Mouse (Mus musculus): ENCODE results near the gene Otub2.

Gene Otub2

DNA sequence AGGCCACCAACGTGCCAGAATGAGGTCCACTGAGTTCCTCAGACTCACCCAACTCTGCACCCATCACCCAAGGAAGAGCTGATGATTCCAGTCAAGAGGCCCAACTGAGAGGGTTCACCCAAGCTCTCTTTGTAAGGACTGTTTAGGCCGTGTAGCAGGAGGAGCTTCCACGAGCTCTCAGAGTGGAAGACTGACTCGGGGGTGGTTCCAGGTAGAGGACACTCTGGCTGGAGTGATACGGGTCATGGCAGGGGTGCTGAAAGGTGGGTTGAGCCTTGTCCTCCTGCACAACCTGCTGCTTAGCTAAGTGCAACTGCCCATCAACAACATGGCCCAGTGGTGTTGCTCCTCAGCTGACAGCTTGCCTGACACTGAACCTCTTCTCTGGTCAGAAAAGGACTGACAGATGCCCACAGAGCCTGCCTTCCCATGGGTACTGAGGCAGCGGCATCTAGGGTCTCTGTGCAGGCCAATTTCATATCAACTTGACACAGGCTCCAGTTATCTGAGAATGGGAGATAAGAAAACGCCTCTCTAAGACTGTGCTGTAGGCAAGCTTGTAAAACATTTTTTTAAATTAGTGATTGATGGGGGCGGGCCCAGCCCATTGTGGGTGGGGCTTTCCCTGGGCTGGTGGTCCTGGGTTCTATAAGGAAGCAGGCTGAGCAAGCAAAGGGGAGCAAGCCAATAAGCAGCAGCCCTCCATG lies 14.8 kb upstream of the Otub2 start:
- no peak for DNase-seq

DNA sequence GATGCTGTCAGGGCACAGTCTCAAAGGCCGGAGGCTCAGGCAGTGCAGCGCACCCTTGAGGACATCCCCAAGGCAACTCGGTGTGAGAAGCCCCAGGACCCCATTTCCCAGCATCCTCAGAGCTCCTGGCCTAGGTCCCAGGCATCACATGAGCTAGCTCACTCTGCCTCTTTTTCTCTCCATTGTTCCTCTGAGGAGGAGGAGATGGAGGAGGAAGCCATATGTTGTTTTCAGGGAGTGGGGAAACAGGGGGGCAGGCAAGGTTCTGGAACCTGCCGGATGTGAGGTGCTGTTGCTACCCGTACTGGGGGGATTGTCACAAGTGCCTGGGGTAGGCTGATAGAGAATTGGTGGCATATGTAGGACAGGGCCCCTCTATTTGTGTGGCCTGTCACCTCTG lies 12.4 kb upstream of the Otub2 start:
- no peak for DNase-seq

DNA sequence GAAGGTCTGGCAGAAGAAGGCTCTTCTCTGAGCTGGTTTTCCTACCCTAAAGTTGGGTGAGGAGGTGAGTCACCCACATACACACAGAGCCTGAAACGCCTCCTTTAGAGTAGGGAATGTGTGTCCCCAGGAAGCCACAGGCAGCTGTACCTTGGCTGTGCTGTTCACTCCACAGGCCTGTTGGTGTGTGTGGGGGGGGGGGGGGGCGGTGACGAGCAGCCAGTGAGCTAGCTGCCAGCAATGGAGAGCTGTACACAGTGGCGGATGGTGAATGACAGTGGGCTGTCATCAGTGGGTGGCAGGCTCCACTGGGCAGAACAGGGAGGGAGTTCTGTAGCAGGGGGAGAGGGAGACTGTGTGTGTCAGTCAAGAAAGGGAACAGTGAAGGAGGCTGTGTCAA lies 11.7 kb upstream of the Otub2 start:
- no peak for DNase-seq

DNA sequence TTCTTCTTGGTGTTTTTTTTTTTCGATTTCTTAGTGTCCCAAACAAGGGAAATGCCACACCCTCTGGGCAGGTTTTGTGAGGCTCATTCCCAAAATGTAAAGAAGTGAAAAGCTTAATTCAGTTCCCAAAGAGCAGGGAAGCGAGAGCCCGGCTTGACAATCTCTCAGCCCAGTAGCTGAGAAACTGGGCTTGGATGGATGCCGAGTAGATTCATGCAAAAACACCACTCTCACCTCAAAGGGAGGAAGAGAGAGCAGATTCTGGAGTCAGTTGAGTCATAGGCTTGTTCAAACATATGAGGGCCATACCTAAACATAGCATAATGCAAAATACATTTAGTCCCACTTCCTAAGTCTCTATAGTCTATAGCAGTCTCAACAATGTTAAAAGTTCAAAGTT lies 8.3 kb upstream of the Otub2 start:
- DNase-seq, result no peak

DNA sequence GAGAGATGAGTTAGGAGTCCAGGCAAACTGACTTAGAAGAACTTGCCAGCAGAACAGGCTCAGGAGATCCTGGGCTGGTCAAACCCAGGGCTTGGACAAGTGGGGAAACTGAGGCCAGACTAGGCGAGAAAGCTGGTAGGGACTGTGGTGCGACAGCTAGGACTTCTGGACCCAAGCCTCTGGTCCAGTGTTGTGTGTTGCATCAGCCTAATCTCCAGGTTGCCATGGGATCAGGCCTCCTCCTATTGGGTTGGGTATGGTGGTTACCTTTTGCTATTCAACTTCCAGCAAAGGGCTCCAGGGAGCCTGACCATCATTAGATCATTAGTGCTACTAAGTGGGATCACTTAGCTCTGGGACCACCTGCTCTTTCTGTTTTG lies 856 bp downstream of the Otub2 start:
- no peak for DNase-seq

DNA sequence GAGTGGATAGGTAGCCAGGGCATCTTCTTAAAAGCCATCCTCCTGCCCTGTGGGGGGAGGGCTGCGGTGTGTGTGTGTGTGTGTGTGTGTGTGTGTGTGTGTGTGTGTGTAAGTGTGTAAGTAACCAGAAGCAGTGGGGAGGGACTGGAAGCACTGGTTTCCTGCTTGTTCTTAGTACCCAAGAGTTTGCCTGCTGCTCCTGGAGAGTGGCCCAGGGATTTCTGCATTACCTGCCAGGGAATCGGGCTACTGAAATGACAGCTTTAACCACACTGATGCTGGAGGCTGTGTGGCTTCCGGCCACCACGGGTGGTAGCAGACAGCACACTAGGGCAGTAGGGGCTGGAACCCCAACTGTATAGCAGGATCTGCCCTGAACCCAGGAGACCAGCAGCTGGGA lies 1.5 kb downstream of the Otub2 start:
- DNase-seq, result no peak

DNA sequence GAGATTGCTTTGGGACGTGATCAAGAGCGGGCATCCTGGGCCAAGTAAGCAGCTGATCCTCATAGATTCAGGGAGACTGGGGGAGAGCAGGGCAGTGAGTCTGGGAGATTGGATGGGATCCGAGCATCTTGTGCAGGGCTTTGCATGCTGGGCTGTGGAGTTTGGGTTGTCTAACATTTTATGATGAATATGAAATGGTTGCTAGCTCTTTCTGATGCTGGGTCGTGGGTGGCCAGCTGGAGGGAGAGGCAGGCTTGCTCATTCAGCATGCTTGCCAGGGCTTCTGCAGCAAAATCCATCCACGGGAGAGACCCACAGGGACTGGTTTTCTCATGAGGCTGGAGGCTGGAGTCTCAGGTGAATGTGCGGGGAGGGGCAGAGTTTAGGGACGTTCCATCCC lies 2.6 kb downstream of the Otub2 start:
- no peak for DNase-seq

DNA sequence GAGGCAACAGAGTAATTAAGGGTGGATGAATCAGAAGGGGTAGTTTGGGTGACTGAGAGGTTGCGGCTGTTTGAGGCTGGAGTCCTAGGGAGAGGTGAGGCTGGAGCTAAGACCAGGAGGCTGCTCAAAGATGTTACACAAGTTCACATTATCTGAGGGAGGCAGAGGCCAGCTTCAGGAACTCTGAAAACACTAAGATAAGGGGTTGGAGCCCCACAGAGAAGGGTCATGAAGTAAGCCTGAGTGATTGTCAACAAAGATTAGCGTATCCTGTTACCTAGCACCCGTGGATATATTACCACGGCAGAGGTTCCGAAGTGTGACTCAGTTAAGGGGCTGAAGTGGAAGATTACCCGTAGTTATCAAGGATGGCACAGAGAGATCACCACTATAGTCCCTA lies 5.0 kb downstream of the Otub2 start:
- DNase-seq, result no peak

DNA sequence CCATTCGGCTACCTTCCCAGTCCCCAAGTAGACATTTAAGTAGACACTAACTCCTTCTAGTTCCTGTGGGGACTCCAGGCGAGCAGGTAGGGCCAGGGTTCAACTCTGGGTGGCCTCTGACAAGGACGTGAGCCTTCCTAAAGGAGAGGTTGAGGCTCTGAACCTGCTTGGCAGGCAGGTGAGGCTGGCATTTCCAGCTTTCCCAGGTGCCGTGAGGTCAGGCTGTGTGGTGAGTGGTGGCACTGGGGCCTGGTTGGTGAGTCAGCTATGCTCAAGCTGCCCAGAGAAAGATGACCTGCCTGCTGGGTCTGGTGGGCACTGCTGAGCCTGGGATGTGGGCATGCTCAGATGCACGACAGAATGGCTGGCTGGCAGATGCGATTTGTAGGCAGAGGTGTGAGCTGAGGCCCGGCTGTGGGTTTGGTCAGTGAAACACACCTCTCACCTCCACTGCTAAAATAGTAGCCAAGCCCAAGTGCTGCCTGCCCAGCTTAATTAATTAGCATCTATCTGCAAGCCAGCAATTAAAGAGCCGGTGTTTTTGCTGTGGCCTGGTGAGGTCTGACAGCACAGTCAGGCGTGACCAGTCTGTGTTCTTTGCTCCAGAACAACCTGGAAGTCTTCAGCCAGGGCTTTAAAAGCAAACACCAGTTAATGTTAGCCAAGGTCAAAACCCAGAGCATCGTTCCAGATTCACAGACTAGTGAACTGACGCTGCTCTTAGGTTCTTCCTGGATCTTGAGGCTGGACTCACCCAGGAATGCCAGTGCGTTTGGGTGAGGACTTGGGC lies 7.2 kb downstream of the Otub2 start:
- peak; percentile 81 for DNase-seq

DNA sequence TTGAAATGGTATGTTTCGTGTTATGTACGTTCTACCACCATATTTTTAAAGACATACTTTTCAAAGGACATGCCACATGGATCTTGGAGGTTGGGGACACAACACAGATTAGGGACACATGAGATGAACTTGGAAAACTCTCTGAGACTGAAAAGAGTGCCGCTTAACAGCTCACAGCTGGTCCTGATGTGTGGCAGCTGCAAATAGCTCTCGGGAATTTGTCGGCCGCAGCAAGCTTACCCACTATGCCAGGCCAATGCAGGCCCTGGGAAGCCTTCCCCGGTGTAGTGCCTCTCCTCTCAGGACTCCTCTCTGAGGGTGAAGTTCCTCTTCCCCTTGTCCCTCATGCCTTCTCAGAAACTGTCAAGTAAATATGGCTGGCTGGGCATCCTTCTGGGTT lies 8.3 kb downstream of the Otub2 start:
- no peak for DNase-seq

DNA sequence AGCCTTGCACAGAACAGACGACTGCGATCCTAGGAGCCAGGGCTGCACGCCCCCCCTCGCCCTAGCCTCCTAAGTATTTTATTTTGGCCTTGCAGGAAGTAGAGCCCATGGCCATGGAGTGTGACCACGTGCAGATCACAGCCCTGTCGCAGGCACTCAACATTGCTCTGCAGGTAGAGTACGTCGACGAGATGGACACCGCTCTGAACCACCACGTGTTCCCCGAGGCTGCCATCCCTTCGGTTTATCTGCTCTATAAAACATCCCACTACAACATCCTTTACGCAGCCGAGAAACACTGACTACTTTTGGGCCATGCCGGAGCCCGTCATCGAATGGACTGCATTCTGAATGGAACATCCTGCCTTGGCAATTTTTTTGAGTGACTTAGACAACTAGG lies 15.6 kb downstream of the Otub2 start:
- no peak for DNase-seq

DNA sequence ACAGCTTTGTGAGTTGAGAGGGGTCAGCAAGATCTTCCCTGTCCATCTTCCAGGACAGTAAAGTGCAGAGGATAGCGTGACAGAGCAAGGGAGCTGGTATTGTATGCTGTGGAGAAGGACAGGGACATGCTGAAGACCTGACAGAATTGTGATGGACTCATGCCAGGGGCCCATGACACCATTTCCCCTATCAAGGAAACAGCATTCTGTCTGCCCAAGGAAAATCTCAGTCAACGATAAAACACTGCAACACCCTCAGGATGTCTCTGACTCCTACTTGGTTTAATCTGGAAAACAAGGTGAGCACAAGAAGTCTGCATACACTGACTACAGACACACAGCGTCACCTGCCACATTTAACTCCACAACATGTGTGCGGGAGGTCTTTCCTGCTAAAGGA lies 19.2 kb downstream of the Otub2 start, which contains the start of gene 9330161L09Rik:
Gene 9330161L09Rik (minus strand): TSS at position 101 of the 400 bp plus-strand sequence.
- DNase-seq, result no peak

DNA sequence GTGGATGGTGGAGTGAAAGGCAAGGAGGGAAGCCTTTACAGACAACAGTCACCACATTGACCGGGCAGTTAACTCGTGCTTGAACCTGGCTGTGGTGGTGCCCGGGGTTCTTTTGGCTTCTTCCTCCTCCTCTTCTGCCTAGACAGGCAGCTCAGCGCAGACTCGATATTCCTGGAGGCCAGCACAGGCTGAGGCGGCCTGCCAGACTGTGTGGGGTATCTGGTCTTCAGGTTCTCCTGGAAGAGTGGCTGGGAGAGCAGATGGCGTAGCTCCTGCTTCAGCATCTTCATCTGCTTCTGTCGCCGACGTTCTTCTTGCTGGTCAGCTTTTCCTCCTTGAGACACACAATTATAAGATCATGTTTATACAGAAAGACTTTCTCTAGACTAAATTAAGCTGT lies 19.7 kb downstream of the Otub2 start:
- DNase-seq, result no peak

DNA sequence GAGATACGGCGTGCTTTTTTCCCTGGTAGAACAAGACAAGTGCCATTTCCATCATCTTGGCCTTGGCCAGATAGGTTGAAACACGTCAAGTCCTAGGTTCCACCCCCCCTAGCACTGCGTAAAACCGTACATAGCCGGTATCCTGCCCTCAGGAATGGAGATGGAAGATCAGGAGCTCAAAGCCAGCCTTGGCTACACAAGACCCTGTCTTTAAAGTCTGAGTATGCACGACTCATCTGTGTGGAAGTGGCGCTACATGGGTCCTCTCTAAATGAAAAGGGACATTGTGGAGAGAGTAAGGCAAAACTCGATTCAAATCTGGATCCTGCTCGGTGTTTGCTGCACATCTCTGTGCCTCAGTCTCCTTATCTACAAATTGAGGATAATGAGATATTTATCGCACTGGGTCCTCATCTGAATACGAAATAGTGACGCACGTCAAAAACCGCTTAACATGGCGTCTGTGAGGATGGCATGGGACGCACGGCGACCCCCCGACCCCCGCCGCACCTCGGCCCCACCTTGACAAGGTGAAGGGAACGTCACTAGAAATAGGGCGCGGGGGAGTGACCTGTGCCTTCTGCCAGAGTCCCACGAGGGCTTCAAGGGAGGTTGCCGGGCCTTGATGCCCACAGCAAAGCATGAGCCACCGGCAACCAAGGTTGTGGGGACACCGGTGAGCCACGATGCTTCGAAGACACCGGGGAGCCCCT lies 36.7 kb downstream of the Otub2 start:
- DNase-seq, result no peak

DNA sequence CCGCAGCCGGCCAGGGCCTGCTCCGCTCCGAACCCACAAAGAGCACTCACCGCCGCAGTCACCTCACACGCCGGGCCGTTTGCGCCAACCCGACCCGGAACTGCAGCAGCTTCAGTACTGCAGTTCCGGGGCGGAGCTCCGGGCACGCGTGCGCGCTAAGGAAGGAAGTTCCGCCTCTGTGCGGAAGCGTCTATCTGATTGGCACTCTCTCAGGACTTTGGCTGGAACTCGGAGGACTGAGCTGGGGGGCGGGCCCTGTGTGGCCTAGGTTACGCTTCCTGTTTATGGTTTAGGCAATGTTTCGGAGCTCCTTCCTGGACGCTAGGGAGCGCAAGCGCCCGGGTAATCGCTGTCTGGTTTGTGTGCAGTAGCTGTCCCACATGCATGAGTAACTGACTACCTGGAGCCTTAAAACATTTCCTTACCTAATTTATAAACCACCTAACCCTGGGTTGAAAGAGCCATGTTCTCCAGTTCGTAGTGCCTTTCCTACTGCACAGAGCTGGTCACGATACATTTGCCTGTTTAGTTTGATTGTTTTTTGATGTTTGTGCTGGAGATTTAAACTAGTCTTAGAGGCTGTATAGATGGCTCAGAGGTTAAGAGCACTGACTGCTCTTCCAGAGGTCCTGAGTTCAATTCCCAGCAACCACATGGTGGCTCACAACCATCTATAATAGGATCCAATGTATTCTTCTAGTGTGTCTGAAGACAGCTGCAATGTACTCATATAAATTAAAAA lies 37.4 kb downstream of the Otub2 start, which contains the start of gene Ddx24:
Gene Ddx24 (minus strand): TSS at position 102 of the 742 bp plus-strand sequence.
- peak; percentile 100 for DNase-seq

DNA sequence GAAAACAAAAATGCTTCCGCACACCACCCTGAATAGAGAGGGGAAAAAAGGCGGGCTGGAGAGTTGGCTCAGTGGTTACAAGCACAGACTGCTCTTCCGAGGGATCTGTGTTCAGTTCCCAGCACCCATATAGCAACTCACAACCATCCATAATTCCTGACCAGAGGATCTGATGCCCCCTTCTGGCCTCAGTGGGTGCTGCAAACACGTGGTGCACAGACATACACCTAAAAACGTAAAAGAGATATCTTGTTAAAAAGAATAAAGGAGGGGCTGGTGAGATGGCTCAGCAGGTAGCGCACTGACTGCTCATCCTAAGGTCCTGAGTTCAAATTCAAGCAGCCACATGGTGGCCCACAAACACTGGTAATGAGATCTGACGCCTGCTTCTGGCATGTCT lies 38.2 kb downstream of the Otub2 start:
- no peak for DNase-seq

DNA sequence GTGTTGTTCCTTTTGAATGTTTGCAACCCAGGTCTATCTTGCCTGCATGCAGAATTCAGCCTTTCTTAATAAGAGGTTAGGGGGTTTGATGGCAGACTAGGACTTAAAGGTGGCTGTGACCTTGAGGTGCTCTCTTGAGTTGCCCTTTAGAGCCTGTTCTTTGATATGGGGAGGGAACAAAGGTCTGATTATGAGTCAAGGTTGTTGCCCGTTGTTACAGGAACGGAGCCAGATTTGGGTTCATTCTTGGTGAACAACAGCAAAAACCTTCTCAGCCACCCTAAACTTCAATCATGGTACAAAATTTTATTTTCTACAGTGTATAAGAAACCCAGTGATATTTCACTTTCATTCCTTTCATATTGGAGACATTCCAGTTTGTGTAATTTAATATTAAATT lies 44.9 kb downstream of the Otub2 start:
- DNase-seq, result peak; percentile 32

DNA sequence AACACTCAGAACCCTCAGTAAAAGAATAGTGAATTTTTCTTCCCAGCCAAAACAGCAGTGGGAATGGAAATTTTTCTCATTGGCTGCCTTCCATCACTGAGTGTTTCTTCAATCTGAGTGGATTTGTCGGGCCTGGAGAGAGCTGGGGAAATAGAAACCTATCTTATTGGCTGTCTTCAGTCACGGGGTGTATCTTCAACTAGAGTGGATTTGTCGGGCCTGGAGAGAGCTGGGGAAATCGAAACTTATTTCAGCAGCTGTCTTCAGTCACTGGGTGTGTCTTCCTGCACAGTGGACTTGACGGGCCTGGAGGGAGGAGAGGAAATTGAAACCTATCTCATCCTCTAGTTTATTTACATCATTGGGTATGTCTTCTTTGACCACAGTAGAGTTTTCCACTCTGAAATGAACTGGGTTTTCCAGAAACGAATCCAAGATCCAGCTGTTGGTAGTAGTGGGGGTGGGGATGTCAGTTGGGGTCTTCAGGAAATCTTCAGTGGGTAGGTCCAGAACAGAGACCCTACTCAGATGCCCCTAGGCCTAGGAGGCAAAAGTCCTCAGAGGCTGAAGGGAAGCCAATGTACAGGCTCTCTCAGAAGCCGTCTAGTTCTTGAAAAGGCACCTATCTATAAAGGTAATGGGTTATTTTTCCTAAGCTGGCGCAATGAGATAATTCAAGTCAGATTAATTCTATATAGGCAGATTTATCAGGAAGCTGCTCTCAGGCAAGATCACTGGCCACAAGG lies 45.7 kb downstream of the Otub2 start, which contains the start of gene Ifi27:
Gene Ifi27 (plus strand): TSS at position 226 of the 746 bp plus-strand sequence.
- DNase-seq, result peak; percentile 93

DNA sequence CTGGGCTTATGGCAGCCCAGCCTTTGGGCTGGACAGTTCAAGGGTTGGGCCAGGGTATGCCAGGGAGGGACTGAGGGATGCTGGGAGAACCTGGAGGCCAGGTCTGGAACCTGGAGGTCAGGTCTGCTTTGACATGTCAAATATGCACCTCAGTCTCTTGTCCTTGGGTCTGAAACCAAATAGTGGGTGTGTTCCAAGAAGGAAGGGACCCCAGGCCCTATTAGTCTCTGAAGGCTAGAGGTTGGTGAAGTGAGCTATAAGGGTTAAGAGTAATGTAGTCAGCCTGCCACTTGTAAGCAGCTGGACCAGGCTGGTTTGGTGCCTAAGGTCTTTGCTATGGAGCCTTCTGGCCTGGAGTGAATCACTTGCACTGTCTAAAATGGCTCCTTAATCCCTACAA lies 46.4 kb downstream of the Otub2 start:
- no peak for DNase-seq

DNA sequence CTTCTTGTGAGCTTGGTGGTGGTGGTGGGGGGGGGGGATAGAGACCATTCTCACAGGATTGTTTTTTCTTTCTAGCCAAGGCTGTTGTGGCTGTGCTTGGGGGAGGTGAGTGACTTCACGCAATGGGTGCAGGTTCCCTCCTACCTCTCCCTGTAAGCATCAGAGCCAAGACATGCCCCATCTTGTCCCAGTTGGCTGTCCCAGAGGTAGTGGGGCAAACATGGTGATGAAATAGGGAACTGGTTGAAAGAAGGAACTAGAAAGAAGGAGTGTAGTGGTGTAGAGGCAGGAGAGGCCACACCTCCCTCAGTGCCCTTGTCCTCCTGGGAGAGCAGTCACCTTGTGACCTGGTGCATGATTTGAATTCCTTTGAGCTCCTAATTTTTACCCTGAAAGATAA lies 49.1 kb downstream of the Otub2 start:
- DNase-seq, result no peak

DNA sequence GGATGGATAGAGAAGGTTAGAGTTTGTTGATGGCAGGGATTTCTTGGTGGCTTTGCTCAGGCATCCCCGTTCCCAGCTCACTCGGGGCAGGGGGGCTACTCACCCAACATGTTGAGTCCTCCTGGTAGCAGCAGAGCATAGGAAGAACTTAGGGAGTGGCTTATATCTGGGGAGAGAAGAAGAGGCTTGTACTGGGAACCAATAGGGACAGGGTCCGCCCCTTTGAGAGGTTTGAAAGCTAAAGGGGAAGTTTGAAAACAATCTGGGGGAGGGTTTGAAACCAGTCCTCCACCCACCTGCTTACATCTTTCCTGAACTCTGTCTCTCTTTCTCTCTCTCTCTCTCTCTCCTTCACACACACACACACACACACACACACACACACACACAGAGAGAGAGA lies 55.0 kb downstream of the Otub2 start, which contains the start of gene Ifi27l2a:
Gene Ifi27l2a (minus strand): TSS at position 157 of the 400 bp plus-strand sequence.
- DNase-seq, result peak; percentile 3

DNA sequence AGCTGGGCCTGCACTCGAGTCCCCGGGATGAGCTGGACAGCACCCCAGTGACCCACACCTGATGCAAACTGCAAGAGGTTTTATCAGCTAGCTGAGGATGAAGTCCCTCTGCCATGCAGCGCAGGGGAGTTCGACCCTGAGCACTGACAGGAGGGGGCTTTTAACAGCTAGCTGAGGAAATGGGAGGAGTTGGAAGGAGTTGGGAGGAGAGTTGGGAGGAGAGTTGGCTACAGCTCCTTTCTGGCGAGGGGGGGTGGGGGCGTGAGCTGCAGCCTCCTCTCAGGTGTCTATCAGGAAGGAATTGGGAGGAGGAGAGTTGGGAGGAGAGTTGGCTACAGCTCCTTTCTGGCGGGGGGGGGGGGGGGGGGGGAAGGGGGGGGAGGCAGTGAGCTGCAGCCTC lies 55.8 kb downstream of the Otub2 start:
- DNase-seq, result peak; percentile 0

All from kidney, adult 9 months (tissue).